In the genomic region with DNA sequence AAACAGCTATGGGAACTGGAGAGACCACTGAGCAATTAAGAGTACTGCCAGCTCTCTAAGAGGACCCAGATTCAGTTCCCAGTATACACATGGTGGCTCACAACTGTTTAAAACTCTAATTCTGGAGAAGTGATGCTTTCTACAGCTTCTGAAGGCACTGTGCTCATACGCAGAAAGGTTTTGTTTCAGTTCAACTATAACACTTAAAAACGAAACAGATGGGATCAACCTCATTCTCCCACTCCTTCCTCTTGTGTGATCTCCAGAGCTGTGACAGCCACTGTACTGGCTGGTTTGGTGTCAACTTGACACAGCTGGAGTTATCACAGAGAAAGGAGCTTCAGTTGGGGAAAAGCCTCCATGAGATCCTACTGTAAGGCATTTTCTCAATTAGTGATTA, we compare ENCODE assay signal across 20 mouse cellular contexts. TPM values are rescaled to one million over a fixed set of nuclear protein-coding genes. Genes with fewer than 3 reads are reported as not detected.
DNase-seq lines count a peak whose midpoint lies in the region; ATAC-seq and TF ChIP-seq lines count a peak whose summit lies in the region.
"Had no signal": no experiment of that assay in that cellular context is flagged by ENCODE, and none has a peak within 500 bp of the region (broad histone marks: within the 10 kb centered on the region; RNA-seq: fewer than 3 reads in every experiment).

No protein-coding gene starts in this region.

- no peak overlapping the region for H3K4me3 ChIP-seq in liver, postnatal 0 days (ENCODE audit: low read depth, low read length)
- no peak overlapping the region for H3K4me3 ChIP-seq in liver, embryonic 12.5 days
- H3K4me3 ChIP-seq in forebrain, embryonic 12.5 days (replicated peaks), result no peak overlapping the region
- H3K4me3 ChIP-seq: embryonic facial prominence, embryonic 13.5 days; forebrain, embryonic 13.5 days; heart, adult 2 months; heart, embryonic 12.5 days; hindbrain, embryonic 10.5 days had no signal

- H3K36me3 ChIP-seq in liver, postnatal 0 days (replicated peaks; ENCODE audit: insufficient read depth, low read length), result no peaks in the 10 kb centered on the region
- H3K36me3 ChIP-seq in liver, embryonic 12.5 days, result no peaks in the 10 kb centered on the region
- H3K36me3 ChIP-seq in forebrain, embryonic 12.5 days (replicated peaks), result no peaks in the 10 kb centered on the region
- H3K36me3 ChIP-seq: embryonic facial prominence, embryonic 13.5 days; heart, embryonic 12.5 days; hindbrain, embryonic 10.5 days had no signal

- no peak overlapping the region for H3K9ac ChIP-seq in liver, postnatal 0 days (replicated peaks)
- H3K9ac ChIP-seq in liver, embryonic 12.5 days, result no peak overlapping the region
- no peak overlapping the region for H3K9ac ChIP-seq in forebrain, embryonic 12.5 days
- H3K9ac ChIP-seq: embryonic facial prominence, embryonic 13.5 days; forebrain, embryonic 13.5 days; forebrain, postnatal 0 days; heart, embryonic 12.5 days; hindbrain, embryonic 14.5 days had no signal

- TF ChIP-seq CTCF in liver, postnatal 0 days (IDR thresholded peaks at IDR 0.05; ENCODE audit: low read depth), result no peak

- WGBS in liver, postnatal 0 days (ENCODE audit: insufficient replicate concordance), result 48% methylated on average over 2 of the region's 2 CpGs
- 74% methylated on average over 2 of the region's 2 CpGs for WGBS in liver, embryonic 12.5 days (ENCODE audit: insufficient replicate concordance)
- WGBS in forebrain, embryonic 12.5 days, result 86% methylated on average over 2 of the region's 2 CpGs

- no peaks in the 10 kb centered on the region for H3K27me3 ChIP-seq in liver, postnatal 0 days (ENCODE audit: insufficient read depth, low read length)
- H3K27me3 ChIP-seq in liver, embryonic 12.5 days (replicated peaks), result no peaks in the 10 kb centered on the region
- H3K27me3 ChIP-seq in forebrain, embryonic 12.5 days, result no peaks in the 10 kb centered on the region
- H3K27me3 ChIP-seq: embryonic facial prominence, embryonic 13.5 days; forebrain, embryonic 13.5 days; heart, embryonic 12.5 days had no signal

- no peak for ATAC-seq in liver, postnatal 0 days
- ATAC-seq in liver, embryonic 12.5 days, result no peak
- ATAC-seq in common myeloid progenitor, adult 5-6 weeks (replicated peaks; ENCODE audit: low read depth, poor library complexity, severe bottlenecking), result peak; percentile 46
- ATAC-seq in megakaryocyte, adult 5-6 weeks (ENCODE audit: poor library complexity, severe bottlenecking), result peak; percentile 64
- ATAC-seq in forebrain, embryonic 12.5 days (ENCODE audit: low FRiP score), result no peak
- ATAC-seq: activated CD4-positive, CD25-positive, alpha-beta regulatory T cell, adult 4 months; forebrain, embryonic 13.5 days; forebrain, postnatal 0 days; intestine, postnatal 0 days had no signal

- no peaks in the 10 kb centered on the region for H3K9me3 ChIP-seq in liver, postnatal 0 days (ENCODE audit: low read length)
- no peaks in the 10 kb centered on the region for H3K9me3 ChIP-seq in liver, embryonic 12.5 days (replicated peaks)
- H3K9me3 ChIP-seq in forebrain, embryonic 12.5 days, result no peaks in the 10 kb centered on the region
- H3K9me3 ChIP-seq: embryonic facial prominence, embryonic 13.5 days; forebrain, embryonic 13.5 days; hindbrain, embryonic 10.5 days had no signal

- no peak for DNase-seq in liver, postnatal 0 days
- no peak for DNase-seq in lung, postnatal 10 days
- no peak for DNase-seq in gastrocnemius, postnatal 25 days
- DNase-seq: adrenal gland, postnatal 14 days; cerebellum, adult 2 months; cerebellum, postnatal 25 days; forebrain, postnatal 0 days; heart, adult 2 months had no signal

- no peak for TF ChIP-seq EP300 in liver, postnatal 0 days (IDR thresholded peaks at IDR 0.05; ENCODE audit: low read depth)

- H3K27ac ChIP-seq in liver, postnatal 0 days (ENCODE audit: low read depth), result peak overlapping the region; percentile 34; the same call in 1 of the 2 replicates
- H3K27ac ChIP-seq in liver, embryonic 12.5 days, result no peak overlapping the region
- H3K27ac ChIP-seq in forebrain, embryonic 12.5 days, result no peak overlapping the region
- H3K27ac ChIP-seq: embryonic facial prominence, embryonic 13.5 days; forebrain, embryonic 13.5 days; heart, adult 2 months; hindbrain, embryonic 10.5 days; hindbrain, embryonic 14.5 days had no signal

- H3K4me2 ChIP-seq in liver, postnatal 0 days (ENCODE audit: low read depth, low read length), result no peak overlapping the region
- no peak overlapping the region for H3K4me2 ChIP-seq in liver, embryonic 12.5 days
- no peak overlapping the region for H3K4me2 ChIP-seq in forebrain, embryonic 12.5 days
- H3K4me2 ChIP-seq: embryonic facial prominence, embryonic 13.5 days; forebrain, embryonic 13.5 days; heart, embryonic 12.5 days; hindbrain, embryonic 14.5 days had no signal

- H3K4me1 ChIP-seq in liver, postnatal 0 days (ENCODE audit: insufficient read depth), result no peaks in the 10 kb centered on the region
- H3K4me1 ChIP-seq in liver, embryonic 12.5 days, result no peaks in the 10 kb centered on the region
- no peaks in the 10 kb centered on the region for H3K4me1 ChIP-seq in forebrain, embryonic 12.5 days
- H3K4me1 ChIP-seq: embryonic facial prominence, embryonic 13.5 days; forebrain, embryonic 13.5 days; heart, embryonic 12.5 days had no signal

RNA-seq across cellular contexts. Expression of a gene that starts 13.3 kb away (rescaled TPM):
- polyA plus RNA-seq in liver, postnatal 0 days (2015; fragmentation: Nextera tagmentation; extraction: Ambion mirVana), result 0.17 and 0.18 TPM in 2 replicates
- 0.38 and 0.66 TPM in 2 replicates for polyA plus RNA-seq in liver, embryonic 12.5 days (2016; fragmentation: Nextera tagmentation; extraction: Ambion mirVana)
- 1.2 TPM in 1 of 2 replicates, not detected in the other for total RNA-seq in common myeloid progenitor, adult 5-6 weeks (2017)
- total RNA-seq in megakaryocyte, adult 5-6 weeks (2015), result not detected in 2 replicates
- 0.11 TPM in 1 of 2 replicates, not detected in the other for total RNA-seq in megakaryocyte, adult 5-6 weeks (2017)
- total RNA-seq in gastrocnemius, postnatal 25 days (2021), result not detected
- polyA plus RNA-seq in forebrain, embryonic 12.5 days (2016; fragmentation: Nextera tagmentation; extraction: Ambion mirVana), result 0.91 and 0.97 TPM in 2 replicates
- total RNA-seq: gastrocnemius, postnatal 4 days had no signal

RNA-seq across cellular contexts. Expression of a gene that starts 14.1 kb away (rescaled TPM):
- polyA plus RNA-seq in liver, postnatal 0 days (2015; fragmentation: Nextera tagmentation; extraction: Ambion mirVana), result 369 and 531 TPM in 2 replicates
- polyA plus RNA-seq in liver, embryonic 12.5 days (2016; fragmentation: Nextera tagmentation; extraction: Ambion mirVana), result 657 and 673 TPM in 2 replicates
- 252 and 273 TPM in 2 replicates for total RNA-seq in common myeloid progenitor, adult 5-6 weeks (2017)
- 260 and 265 TPM in 2 replicates for total RNA-seq in megakaryocyte, adult 5-6 weeks (2015)
- 355 and 414 TPM in 2 replicates for total RNA-seq in megakaryocyte, adult 5-6 weeks (2017)
- 1,000 to 10,000 TPM in 1 of 2 experiments, 100 to 1,000 TPM in 1; 606 to 1,413 TPM for total RNA-seq in gastrocnemius, postnatal 25 days (2021)
- polyA plus RNA-seq in forebrain, embryonic 12.5 days (2016; fragmentation: Nextera tagmentation; extraction: Ambion mirVana), result 1,113 and 1,114 TPM in 2 replicates

RNA-seq across cellular contexts. Expression of a gene that starts 35.0 kb away (rescaled TPM):
- polyA plus RNA-seq in liver, postnatal 0 days (2015; fragmentation: Nextera tagmentation; extraction: Ambion mirVana), result 105 and 109 TPM in 2 replicates
- polyA plus RNA-seq in liver, embryonic 12.5 days (2016; fragmentation: Nextera tagmentation; extraction: Ambion mirVana), result 87.1 and 88.8 TPM in 2 replicates
- total RNA-seq in common myeloid progenitor, adult 5-6 weeks (2017), result 34.5 and 51.2 TPM in 2 replicates
- 88.7 and 92.9 TPM in 2 replicates for total RNA-seq in megakaryocyte, adult 5-6 weeks (2015)
- 86.3 and 88.2 TPM in 2 replicates for total RNA-seq in megakaryocyte, adult 5-6 weeks (2017)
- total RNA-seq in gastrocnemius, postnatal 25 days (2021), result 10 to 100 TPM; 11.7 to 25.2 TPM
- polyA plus RNA-seq in forebrain, embryonic 12.5 days (2016; fragmentation: Nextera tagmentation; extraction: Ambion mirVana), result 31.5 and 38.7 TPM in 2 replicates

RNA-seq across cellular contexts. Expression of a gene that starts 58.0 kb away (rescaled TPM):
- 3.3 and 3.4 TPM in 2 replicates for polyA plus RNA-seq in liver, postnatal 0 days (2015; fragmentation: Nextera tagmentation; extraction: Ambion mirVana)
- 11.3 and 11.4 TPM in 2 replicates for polyA plus RNA-seq in liver, embryonic 12.5 days (2016; fragmentation: Nextera tagmentation; extraction: Ambion mirVana)
- total RNA-seq in common myeloid progenitor, adult 5-6 weeks (2017), result 19.8 and 72.8 TPM in 2 replicates
- total RNA-seq in megakaryocyte, adult 5-6 weeks (2015), result 6.6 and 13.9 TPM in 2 replicates
- total RNA-seq in megakaryocyte, adult 5-6 weeks (2017), result 15.7 and 29.0 TPM in 2 replicates
- 1 to 10 TPM; 3.6 to 3.8 TPM for total RNA-seq in gastrocnemius, postnatal 25 days (2021)
- 16.5 and 17.1 TPM in 2 replicates for polyA plus RNA-seq in forebrain, embryonic 12.5 days (2016; fragmentation: Nextera tagmentation; extraction: Ambion mirVana)

Comparison
In these comparisons a context has a peak if more than half of its experiments do, and no peak if none do; other contexts are left out.
1. ATAC-seq: peak in common myeloid progenitor, adult 5-6 weeks (single experiment) and megakaryocyte, adult 5-6 weeks (single experiment); none in liver, postnatal 0 days (single experiment), liver, embryonic 12.5 days (single experiment) and forebrain, embryonic 12.5 days (single experiment).